Comparison of ENCODE assay signal across 9 mouse cellular contexts in genomic region chr8:10534619-10535286, GRCm38 (mm10).
DNase-seq lines count a peak whose midpoint lies in the region; ATAC-seq and TF ChIP-seq lines count a peak whose summit lies in the region.
"Had no signal": no experiment of that assay in that cellular context is flagged by ENCODE, and none has a peak within 500 bp of the region (broad histone marks: within the 10 kb centered on the region; RNA-seq: fewer than 3 reads in every experiment).

No protein-coding gene starts in this region.

- H3K4me2 ChIP-seq in hindbrain, postnatal 0 days (ENCODE audit: low read depth, low read length), result no peak overlapping the region
- no peak overlapping the region for H3K4me2 ChIP-seq in hindbrain, embryonic 16.5 days (ENCODE audit: low read length)

- peak; percentile 55 for ATAC-seq in hindbrain, postnatal 0 days
- ATAC-seq in hindbrain, embryonic 16.5 days, result no peak; the same call in 1 of the 2 replicates
- peak; percentile 81 for ATAC-seq in Patski

- H3K9ac ChIP-seq in hindbrain, postnatal 0 days (replicated peaks; ENCODE audit: low read length), result no peak overlapping the region
- H3K9ac ChIP-seq in hindbrain, embryonic 16.5 days (ENCODE audit: low read depth, low read length), result no peak overlapping the region

- no peaks in the 10 kb centered on the region for H3K27me3 ChIP-seq in hindbrain, postnatal 0 days (ENCODE audit: insufficient read depth, low read length)
- H3K27me3 ChIP-seq in hindbrain, embryonic 16.5 days (replicated peaks; ENCODE audit: control insufficient read depth, insufficient read depth, low read length), result no peaks in the 10 kb centered on the region
- peaks cover 27% of the 10 kb centered on the region for H3K27me3 ChIP-seq in Patski

- intact Hi-C loops in left cerebral cortex, adult 2 months (cut with DNase I), result no loop called here

- peak; percentile 31 for DNase-seq in hindbrain, postnatal 0 days (ENCODE audit: low spot score)
- DNase-seq in Patski (ENCODE audit: low read depth, low spot score), result peak; percentile 82
- DNase-seq in left cerebral cortex, adult 2 months (ENCODE audit: extremely low spot score in 1 of 2, low spot score in 2 of 2), result peak; percentile 58 to 71
- peak; percentile 85 for DNase-seq in right cerebral cortex, adult 18-20 months
- DNase-seq in urinary bladder, postnatal 4 days (ENCODE audit: low spot score in 2 of 2), result no peak
- DNase-seq in cerebellum, adult 11-12 months, result no peak
- DNase-seq in thymus, postnatal 0 days (ENCODE audit: low spot score), result no peak
- DNase-seq: cerebellum, postnatal 36 days had no signal

- WGBS in hindbrain, postnatal 0 days, result 51% methylated on average over 16 of the region's 16 CpGs
- 55% methylated on average over 16 of the region's 16 CpGs for WGBS in hindbrain, embryonic 16.5 days

- no peaks in the 10 kb centered on the region for H3K36me3 ChIP-seq in hindbrain, postnatal 0 days (ENCODE audit: insufficient read depth, low read length)
- H3K36me3 ChIP-seq in hindbrain, embryonic 16.5 days (ENCODE audit: control insufficient read depth, insufficient read depth, low read length), result no peaks in the 10 kb centered on the region

- no peaks in the 10 kb centered on the region for H3K9me3 ChIP-seq in hindbrain, postnatal 0 days (ENCODE audit: low read length)
- H3K9me3 ChIP-seq in hindbrain, embryonic 16.5 days (ENCODE audit: control insufficient read depth, low read length), result no peaks in the 10 kb centered on the region

- H3K4me1 ChIP-seq in hindbrain, postnatal 0 days (ENCODE audit: insufficient read depth, low read length), result no peaks in the 10 kb centered on the region
- no peaks in the 10 kb centered on the region; the same call in 1 of the 2 replicates for H3K4me1 ChIP-seq in hindbrain, embryonic 16.5 days (ENCODE audit: control insufficient read depth, insufficient read depth, low read depth, low read length)

- H3K4me3 ChIP-seq in hindbrain, postnatal 0 days (ENCODE audit: low read length), result no peak overlapping the region
- no peak overlapping the region for H3K4me3 ChIP-seq in hindbrain, embryonic 16.5 days (ENCODE audit: low read length)
- H3K4me3 ChIP-seq in left cerebral cortex, adult 2 months, result no peak overlapping the region

- in situ Hi-C loops in Patski (cut with MboI; ENCODE audit: low pct_unique_long_range_greater_than_20kb), result no loop called here

- POLR2A ChIA-PET in Patski (lab: Charles Lee), result interaction anchor here (0.7 kb wide), 1 partner anchor 474 kb away, joined by 4 read pairs; the partner anchor contains the start of gene Irs2

- TF ChIP-seq CTCF in hindbrain, postnatal 0 days (IDR thresholded peaks at IDR 0.05; ENCODE audit: low read depth), result no peak
- no peak for TF ChIP-seq CTCF in Patski (IDR thresholded peaks at IDR 0.05)
- TF ChIP-seq CTCF in left cerebral cortex, adult 2 months (IDR thresholded peaks at IDR 0.05), result no peak

- H3K27ac ChIP-seq in hindbrain, postnatal 0 days, result no peak overlapping the region
- H3K27ac ChIP-seq in hindbrain, embryonic 16.5 days (ENCODE audit: low read depth, low read length), result no peak overlapping the region
- H3K27ac ChIP-seq in left cerebral cortex, adult 2 months, result peak overlapping the region; percentile 71

- CTCF ChIA-PET in Patski (lab: Charles Lee), result interaction anchor here (0.8 to 0.9 kb wide), 2 partner anchors 11 to 27 kb away, joined by 3 to 4 read pairs; no protein-coding TSS in a partner anchor

Comparison
In these comparisons a context has a peak if more than half of its experiments do, and no peak if none do; other contexts are left out.
1. DNase-seq: peak in hindbrain, postnatal 0 days (single experiment), Patski (single experiment), left cerebral cortex, adult 2 months (2 of 2) and right cerebral cortex, adult 18-20 months (single experiment); none in urinary bladder, postnatal 4 days (0 of 2), cerebellum, adult 11-12 months (single experiment) and thymus, postnatal 0 days (single experiment).